Mouse (Mus musculus) layer of hippocampus, postnatal 14 days (tissue): ENCODE results near the gene Zwint. TPM values are rescaled to one million over a fixed set of nuclear protein-coding genes. Genes with fewer than 3 reads are reported as not detected.

Experiments
- DNase-seq, 2 experiments: peaks; one replicate each; pipeline ENCODE4 v3.0.0; 2021 to 2022; ENCODE audit warnings: low spot score in 2 of 2, mixed read lengths in 1 of 2
- long read RNA-seq, 2 experiments: library from polyadenylated mRNA; stranded (forward); transcript quantifications; one replicate each; pipeline ENCODE4 v2.0.0; 2021
- total RNA-seq, 2 experiments: library from RNA; stranded (reverse); gene quantifications; 2 replicates each; pipeline ENCODE4 v1.2.3; 2021

Gene Zwint
- total RNA-seq = 100 to 1,000 TPM; 665 to 704 TPM
- long read RNA-seq, experiment 1, transcript Zwint-201 (8 exons, 1,834 nt) = major isoform, 910 of 962 reads
- long read RNA-seq, experiment 1, partial matches to known transcripts = 29 of 962 reads
- long read RNA-seq, experiment 1, other reads (novel, unspliced or antisense) = 20 of 962 reads
- long read RNA-seq, experiment 2, transcript Zwint-201 (8 exons, 1,834 nt) = major isoform, 1,212 of 1,258 reads
- long read RNA-seq, experiment 2, partial matches to known transcripts = 18 of 1,258 reads
- long read RNA-seq, experiment 2, other reads (novel, unspliced or antisense) = 25 of 1,258 reads

DNA sequence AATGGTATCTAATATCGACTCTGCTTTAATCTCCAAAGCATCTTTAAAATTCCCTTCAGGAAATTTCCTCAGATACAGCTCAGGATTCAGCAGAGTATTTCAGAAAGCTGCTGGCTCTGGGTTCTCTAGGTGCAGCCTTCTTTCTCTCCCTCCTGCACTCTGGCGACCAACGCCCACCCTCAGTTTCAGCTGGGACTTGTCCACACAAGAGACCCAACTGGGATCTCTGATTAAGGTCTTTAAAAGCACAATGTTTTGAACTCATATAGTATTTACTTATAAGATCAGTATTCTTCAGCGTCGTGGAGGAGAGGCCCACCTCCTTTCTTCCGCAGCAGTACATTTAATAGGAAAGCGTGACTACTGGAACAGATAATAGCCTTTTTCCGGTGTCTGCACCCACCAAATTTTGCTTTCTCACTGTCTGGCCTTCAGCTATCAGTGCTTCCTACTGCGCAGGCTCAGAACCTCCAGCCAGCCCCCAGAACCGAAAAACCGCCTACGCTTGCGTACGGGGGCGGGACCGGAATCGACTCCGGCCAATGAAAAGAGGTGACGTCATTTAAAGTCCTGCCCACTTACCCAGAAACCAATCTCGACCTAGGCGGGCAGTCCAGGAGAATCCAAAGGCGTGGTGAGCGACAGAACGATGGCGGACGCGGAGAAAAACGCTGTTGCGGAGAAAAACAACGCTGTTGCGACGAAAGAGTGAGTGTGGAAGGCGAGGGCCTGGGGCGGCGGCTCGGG is at the start of gene Zwint:
Gene Zwint, plus strand, starts transcription at position 576 of the 747 bp plus-strand sequence.
- DNase-seq = peak; percentile 95 to 98

DNA sequence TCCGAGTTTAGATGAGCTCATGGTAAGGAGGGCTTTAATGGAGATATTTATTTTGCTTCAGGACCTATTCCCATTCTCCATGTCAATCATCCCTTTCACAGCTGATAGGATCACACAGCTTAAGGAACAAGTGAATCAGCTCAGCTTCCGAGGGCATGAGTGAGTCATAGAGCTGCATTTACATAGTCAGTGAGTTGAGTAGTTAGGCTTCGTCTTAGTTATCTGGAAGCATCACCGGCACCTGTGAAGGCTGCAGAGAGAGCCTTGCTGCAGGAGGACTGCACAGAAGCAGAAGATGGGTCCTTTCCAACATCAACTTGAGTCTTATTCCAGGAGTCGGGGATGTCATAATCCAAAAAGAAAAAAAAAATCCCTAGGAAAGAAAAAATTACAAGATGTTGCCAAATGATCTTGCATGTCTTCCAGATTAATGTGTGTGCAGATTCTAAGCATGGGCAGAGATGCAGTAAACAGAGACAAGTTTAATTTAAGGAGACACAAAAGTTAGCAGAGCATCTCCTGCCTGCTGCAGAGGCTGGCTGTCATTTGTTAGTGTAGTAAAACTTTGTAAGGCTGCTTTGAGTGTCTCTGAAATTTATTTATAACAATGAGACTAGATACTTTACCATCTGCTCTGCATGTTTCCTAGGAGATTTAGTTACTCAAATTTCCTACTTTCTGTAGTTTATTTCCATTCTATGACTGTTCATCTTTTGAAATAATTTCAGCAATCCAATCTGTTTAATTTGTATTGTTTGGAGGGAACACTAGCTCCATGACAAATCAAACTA is 41.3 kb upstream of the Zwint start:
- DNase-seq = peak in 1 of 2 experiments; percentile 67

DNA sequence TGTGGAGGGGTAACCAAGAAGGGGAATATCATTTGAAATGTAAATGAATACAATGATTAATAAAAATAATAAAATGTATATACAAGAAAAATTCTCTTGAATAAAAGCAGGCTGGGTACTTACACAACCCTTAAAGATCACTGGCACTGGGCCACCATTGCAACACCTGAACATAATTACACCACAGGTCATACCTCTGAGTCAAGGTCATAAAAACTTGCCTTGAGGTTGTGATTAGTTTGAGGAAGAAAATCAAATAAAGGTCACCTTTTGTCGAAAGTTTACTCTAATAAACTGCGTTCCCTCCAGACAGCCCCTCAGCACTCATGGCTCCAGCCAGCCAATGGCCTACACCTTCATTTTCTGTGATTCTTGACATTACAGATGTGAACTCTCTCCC is 38.5 kb upstream of the Zwint start:
- DNase-seq = no peak

DNA sequence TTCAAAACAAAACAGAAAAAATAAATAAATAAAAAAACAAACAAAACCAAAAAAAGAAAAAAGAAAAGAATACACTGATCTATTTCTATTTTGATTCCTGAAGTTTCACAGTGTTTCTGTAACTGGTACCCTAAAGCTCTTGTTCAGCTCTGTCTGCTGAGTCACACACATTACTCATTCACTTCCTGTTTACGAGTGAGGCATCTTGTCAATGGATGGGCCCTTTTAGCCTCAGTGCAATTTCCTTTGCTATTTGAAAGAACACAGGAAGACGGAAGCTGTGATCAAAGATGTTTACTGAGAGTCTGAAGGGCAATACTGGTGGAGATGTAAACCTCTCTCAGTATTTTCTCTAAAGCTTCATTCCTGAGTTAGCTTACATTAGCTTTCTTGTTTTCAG is 34.1 kb upstream of the Zwint start:
- DNase-seq = no peak

DNA sequence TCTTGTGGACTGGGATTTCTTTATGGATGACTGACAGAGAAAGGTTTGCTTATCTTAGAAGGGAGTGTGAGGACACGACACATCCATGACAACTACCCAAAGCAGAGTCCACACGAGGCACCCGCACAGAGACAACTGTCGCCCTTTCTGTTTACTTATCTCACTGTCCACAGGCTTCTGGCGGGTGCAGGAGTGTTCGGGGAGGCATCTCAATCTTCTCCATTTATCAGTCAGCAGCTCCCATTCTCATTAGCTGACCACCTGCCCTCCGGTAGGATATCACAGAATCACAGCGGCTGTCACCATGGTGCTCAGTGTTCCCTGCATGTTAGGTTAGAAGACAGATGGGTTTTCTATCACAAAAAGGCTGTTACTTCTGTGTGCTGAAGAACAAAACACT is 31.1 kb upstream of the Zwint start:
- DNase-seq = peak; percentile 28 to 47

DNA sequence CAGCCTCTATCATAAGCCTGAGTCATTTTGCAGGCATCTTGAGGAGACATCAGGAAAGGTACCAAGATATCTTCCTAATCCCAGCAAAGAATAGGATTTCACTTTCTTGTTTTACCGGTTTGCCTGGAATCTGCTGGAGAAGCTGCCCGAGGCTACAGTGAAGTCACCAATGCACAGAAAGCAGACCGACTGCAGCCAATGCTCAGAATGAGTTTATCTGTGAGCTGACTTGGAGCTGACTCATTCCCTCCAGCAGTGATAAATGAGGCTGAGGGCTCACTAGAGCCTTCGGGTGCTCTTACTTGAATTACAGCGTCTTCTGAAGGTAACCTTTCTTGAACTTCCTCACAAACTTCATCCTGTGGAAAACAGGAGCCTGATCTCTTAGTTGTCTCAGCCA is 20.5 kb upstream of the Zwint start:
- DNase-seq = no peak

DNA sequence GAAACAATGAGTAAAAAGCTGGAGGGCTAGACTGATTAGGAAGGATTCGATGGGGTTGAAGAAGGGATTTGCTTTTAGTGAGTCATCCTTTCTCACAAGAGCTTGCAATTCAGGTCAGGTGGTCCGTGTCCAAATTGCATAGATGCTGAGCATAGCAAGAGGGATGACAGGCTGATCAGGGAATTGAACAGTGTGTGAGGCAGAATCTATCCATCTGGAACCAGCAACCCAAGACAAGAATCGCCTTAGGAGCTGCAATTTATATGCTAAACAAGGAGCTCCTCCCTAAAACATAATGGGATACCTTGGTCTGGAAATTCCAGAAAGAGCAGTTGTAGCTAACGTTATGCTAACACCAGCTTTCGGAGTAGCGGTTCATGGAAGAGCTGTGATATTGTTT is 3.8 kb upstream of the Zwint start:
- DNase-seq = no peak

DNA sequence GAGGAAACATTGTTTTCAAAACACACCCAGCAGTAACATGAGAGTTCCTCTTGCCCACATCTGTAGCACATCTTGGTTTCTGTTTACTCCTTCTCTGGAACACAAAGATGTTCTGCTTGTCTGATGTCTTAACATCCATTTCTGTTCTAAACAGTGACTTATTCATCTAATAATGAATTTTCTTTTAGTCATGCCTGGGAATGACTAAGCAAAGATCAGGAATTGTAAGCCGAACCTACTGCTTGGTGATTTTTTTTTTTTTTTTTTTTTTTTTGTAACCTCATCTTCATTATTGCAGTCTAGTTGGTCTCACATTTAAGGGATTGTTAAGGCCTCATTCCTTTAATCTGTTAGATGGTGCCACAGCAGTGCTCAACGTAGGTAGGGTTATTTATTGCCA is 848 bp upstream of the Zwint start:
- DNase-seq = no peak

DNA sequence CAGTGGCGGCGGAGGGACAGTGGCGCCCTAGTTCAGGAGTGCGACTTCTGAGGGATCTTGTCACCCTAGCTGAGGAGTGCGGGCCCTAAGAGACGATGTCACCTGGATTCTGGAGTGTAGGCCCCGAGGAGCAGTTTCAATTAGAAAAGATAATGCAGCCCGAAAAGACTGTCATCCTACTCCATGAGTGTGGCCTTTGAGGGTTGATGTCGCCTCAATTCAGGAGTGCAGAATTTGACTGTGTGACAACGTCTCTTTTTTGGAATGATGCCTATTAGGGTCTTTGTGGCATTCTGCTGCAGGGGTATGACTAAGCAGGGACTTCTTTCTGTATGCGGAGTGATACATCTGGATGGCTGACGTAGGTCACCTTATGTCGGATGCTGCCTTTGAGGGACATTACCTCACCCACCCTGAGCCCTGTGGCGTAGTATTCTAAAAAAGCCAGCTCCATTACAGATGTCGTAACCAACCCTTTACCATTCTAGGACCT is 418 bp downstream of the Zwint start:
- DNase-seq = peak in 1 of 2 experiments; percentile 59

DNA sequence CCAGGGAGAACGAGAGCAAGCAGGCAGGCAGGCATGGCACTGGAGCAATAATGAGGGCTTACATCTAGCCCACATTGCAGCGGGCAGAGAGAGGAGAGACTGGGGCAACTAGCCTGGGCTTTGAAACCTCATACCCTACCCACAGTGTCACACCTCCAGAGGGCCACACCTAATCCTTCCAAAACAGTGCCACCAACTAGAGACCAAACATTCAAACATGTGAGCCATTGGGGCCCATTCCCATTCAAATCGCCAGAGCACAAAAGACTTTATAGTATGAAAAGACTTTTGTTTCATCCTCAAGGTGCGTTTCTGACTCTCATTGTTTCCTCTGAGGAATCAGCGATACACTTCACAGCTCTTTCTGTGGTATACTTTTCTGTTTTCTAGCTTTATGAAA is 4.6 kb downstream of the Zwint start:
- DNase-seq = no peak

DNA sequence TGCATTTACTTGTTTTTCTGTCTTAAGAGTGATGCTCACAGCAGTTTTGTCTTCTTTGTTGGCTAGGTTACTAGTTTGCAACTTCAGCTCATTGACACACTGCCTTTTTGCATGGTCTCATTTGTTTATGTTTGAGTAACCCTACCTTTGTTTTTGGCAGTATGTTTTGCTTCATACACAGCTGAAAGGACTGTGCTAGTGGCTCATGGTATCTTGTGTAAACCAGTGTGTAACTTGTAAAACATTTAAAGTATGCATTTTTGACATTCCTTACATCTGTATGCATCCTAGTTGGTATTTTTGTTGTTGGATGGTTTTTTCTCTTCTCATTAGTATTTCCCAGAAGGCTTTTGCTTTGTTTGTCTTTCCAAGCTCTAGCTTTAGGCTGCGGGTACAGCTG is 5.7 kb downstream of the Zwint start:
- no peak for DNase-seq

DNA sequence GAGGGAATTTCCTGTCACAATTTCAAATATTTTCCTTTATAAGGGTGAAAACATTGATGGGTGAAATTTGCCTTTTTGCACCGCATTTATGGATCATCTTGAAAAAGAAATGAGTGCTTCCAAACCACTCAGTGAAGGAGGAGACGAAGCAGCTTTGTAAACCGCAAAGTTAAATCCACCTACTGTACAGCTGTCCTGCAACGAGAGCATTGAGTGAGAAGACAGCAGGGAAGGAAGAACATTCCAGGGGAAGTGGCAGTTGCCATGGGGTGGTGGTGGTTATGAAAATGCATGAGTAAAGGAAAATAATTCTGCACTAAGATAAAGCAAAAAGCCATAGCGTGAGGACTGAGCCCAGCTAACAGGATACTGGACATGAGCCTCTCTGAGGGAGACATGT is 13.2 kb downstream of the Zwint start:
- peak in 1 of 2 experiments; percentile 57 for DNase-seq

DNA sequence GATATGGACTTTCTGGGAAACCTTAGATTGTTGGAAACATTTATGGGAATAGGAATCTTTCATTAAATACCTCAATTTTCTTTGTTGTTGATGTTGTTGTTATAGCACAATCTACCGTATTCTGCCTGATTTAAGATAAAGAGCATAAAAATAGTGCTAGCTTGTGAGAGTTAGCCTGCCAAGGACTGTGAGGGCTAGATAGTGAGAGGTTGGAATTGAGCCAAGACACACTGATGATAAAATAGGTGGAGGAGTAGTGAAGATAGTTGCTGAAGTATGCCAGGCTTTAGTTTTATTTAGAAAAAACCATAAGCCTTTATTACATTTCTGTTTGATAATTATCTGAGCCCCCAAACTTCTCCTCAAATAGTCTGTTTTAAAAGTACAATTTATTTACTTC is 14.4 kb downstream of the Zwint start:
- no peak for DNase-seq

DNA sequence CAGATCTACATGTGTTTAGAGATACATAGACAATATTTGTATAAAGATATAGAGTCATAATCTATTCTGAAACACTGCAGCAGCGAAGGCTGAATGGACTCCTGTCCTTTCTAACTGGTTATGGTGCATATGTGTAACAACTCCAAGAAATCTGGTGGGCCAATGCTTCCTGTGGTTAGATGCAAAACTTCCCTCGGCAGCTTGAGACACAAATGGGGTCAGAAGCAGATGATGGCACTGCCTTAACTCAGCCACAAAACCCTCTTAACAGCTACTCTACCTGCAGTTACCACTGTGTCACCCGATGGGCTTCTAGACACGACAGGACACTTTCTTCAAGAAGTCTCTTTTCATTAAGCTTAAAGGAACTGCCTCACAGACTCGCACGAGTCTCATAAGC is 21.3 kb downstream of the Zwint start:
- no peak for DNase-seq

DNA sequence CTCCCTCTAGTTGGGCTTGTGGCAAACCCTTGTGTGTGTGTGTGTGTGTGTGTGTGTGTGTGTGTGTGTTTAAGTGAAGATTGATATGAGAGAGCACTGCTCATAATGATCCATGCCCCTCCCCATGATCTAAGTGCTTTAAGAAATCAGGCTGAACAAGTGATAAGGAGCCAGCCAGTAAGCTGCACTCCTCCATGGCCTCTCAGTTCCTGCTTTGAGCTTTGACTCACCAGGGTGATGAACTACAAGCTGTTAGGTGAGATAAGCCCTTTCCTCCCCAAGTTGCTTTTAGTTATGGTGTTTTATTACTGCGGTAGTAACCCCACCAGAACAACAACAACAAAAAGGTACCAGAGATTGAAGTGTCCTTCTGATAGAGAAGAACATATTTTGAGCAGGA is 21.9 kb downstream of the Zwint start:
- DNase-seq = no peak

DNA sequence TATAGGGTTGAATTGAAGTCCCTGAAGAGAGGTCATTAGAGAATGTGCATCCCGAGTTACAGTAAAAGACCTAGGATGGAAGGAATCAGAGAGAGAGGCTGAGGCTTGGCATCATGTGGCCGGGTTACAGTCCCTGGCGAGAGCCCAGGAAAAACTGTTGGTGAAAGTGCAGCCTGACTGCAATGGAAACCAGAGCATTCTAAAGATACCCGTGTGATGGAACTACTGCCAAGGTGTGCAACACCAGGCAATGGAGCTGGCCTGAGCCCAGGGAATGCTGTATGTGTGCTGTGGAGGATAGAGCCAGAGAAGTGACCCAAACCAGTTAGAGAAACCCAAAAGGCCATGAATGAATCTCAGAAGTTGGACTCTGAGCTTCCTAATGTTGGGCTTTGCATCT is 24.4 kb downstream of the Zwint start:
- no peak for DNase-seq

DNA sequence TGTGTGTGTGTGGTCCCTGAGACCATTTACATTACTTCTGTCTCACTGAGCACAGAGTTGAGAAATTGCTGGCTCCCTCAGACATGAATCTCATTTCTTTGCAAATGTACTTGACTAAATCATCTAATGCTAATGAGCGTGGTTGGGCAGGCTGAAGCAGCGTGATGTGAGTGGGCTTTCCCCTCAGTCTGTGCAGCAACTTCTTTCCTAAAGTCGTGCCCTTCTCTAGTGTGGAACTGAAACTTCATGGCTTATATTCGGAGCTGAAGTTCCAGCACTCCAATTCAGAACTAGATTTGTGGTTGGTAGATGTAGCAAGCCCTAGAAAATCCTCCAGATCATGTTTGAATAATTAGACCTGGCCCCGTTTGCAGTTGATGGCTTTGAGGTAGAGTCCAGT is 46.4 kb downstream of the Zwint start:
- DNase-seq = no peak

DNA sequence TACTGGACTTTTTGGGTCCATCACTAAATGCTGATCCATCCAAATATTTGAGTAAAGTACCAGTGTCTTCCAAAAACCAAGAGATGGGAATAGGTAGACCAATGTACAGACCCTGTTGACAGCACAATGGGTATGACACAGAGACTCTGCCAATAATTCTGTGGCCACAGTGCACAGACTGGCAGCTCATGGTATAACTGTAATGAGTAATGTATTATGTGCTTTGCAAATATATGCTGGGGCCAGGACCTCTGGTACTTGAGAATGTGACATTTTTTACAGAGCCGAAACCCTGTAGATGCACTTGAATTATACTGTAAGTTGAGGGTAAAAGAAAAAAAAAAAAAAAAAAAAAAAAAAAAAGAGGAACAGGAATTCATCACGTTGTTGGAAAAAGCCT is 59.1 kb downstream of the Zwint start:
- no peak for DNase-seq
